Mouse (Mus musculus): ENCODE measurements at regions not wholly inside any gene's neighbourhood (a gene's known extent, or its start where the extent isn't known, plus 50 kb on each side); places are given as distances from the start of the nearest gene placed in this dataset.

GRCm38 (mm10) chr10:9528066-9528465, 146.9 kb downstream of the Samd5 start:
- no peak for TF ChIP-seq GATA1 (IDR thresholded peaks at IDR 0.05; ENCODE audit: borderline replicate concordance, low read length)
- no peak for TF ChIP-seq FLI1 (IDR thresholded peaks at IDR 0.05; ENCODE audit: low read length)

All from megakaryocyte, embryonic 14.5 days (primary cell).